ENCODE assay signal across 8 mouse cellular contexts in the genomic region with DNA sequence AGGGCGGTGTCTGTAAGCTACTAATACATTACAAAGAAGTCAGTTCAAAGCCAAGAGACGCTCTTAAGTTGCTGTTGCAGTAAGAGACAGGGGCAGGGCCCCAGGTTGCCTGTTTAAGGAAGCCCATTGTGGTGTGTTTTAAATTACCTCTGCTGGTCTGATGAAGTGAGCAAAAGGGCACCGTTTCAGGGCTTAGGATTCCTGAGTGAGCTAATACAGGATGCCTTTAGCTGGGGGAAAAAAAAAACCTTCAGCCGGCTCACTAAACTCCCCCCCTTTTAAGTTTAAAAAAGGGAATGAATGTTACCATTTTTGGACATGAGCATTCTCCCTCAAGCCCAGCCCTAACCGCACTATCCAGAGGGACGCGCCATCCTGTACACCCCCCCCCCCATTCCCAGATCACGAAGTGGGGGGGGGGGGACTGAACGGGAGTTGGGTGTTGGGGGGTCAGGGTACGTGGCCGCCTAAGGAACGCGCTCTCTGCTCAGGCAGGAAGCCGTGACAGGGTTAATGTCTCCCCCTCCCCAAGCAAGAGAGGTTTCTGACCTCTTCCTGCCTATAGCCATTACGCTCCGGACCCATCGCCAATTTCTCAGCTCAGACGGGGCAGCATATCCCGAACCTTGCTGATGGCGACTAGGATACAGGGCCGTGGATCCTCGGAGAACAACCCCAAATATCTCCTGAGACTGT. TPM values are rescaled to one million over a fixed set of nuclear protein-coding genes. Genes with fewer than 3 reads are reported as not detected.
DNase-seq lines count a peak whose midpoint lies in the region; ATAC-seq and TF ChIP-seq lines count a peak whose summit lies in the region.

No protein-coding gene starts in this region.

- no peaks in the 10 kb centered on the region for H3K9me3 ChIP-seq in hindbrain, embryonic 15.5 days
- no peaks in the 10 kb centered on the region for H3K9me3 ChIP-seq in midbrain, embryonic 15.5 days

- TF ChIP-seq POLR2A in bone marrow macrophage, adult 2 months (IDR thresholded peaks at IDR 0.05; ENCODE audit: borderline replicate concordance, low read depth, low read length), result no peak

- H3K27me3 ChIP-seq in hindbrain, embryonic 15.5 days, result no peaks in the 10 kb centered on the region
- H3K27me3 ChIP-seq in midbrain, embryonic 15.5 days (replicated peaks), result no peaks in the 10 kb centered on the region

- 0 out of 2 replicates have a peak, but pooled peaks have one; percentile 0 for ATAC-seq in hindbrain, embryonic 15.5 days (ENCODE audit: low FRiP score, low read depth)
- no peak for ATAC-seq in midbrain, embryonic 15.5 days (replicated peaks)
- no peak for ATAC-seq in megakaryocyte-erythroid progenitor cell, adult 5-6 weeks (replicated peaks; ENCODE audit: low FRiP score, low TSS enrichment, poor library complexity, severe bottlenecking)

- peak overlapping the region; percentile 84 for H3K4me3 ChIP-seq in left cerebral cortex, adult 2 months
- peak overlapping the region; percentile 83 for H3K4me3 ChIP-seq in bone marrow macrophage, adult 2 months (ENCODE audit: insufficient read depth, low read length)
- peak overlapping the region; percentile 74 for H3K4me3 ChIP-seq in hindbrain, embryonic 15.5 days
- H3K4me3 ChIP-seq in midbrain, embryonic 15.5 days, result peak overlapping the region; percentile 82

- peak overlapping the region; percentile 71 for H3K4me2 ChIP-seq in hindbrain, embryonic 15.5 days
- H3K4me2 ChIP-seq in midbrain, embryonic 15.5 days, result peak overlapping the region; percentile 89

- WGBS in hindbrain, embryonic 15.5 days, result under 1% methylated on average over 22 of the region's 22 CpGs
- 1% methylated on average over 22 of the region's 22 CpGs for WGBS in midbrain, embryonic 15.5 days

- H3K4me1 ChIP-seq in bone marrow macrophage, adult 2 months (ENCODE audit: control insufficient read depth, insufficient read depth, low read length), result peaks cover 17% of the 10 kb centered on the region
- H3K4me1 ChIP-seq in hindbrain, embryonic 15.5 days (replicated peaks), result peaks cover 26% of the 10 kb centered on the region
- peaks cover 22% of the 10 kb centered on the region for H3K4me1 ChIP-seq in midbrain, embryonic 15.5 days

- intact Hi-C loops in left cerebral cortex, adult 2 months (cut with DNase I), result loop anchor here (2.0 to 5.0 kb wide), 5 partner anchors 60 to 129 kb away; no protein-coding TSS in a partner anchor

- TF ChIP-seq CTCF in left cerebral cortex, adult 2 months (IDR thresholded peaks at IDR 0.05), result no peak
- no peak for TF ChIP-seq CTCF in bone marrow macrophage, adult 2 months (IDR thresholded peaks at IDR 0.05; ENCODE audit: low read depth, low read length)

- no peak for DNase-seq in left cerebral cortex, adult 2 months (ENCODE audit: extremely low spot score in 1 of 2, low spot score in 2 of 2)
- DNase-seq in left cerebral cortex, adult 11 months (ENCODE audit: low spot score), result no peak
- DNase-seq in ovary, postnatal 14 days (ENCODE audit: low spot score), result no peak
- no peak for DNase-seq in urinary bladder, adult 18-20 months (ENCODE audit: low spot score in 2 of 2)

- peak overlapping the region; percentile 85 for H3K9ac ChIP-seq in hindbrain, embryonic 15.5 days
- peak overlapping the region; percentile 69 for H3K9ac ChIP-seq in midbrain, embryonic 15.5 days

- no peaks in the 10 kb centered on the region for H3K36me3 ChIP-seq in hindbrain, embryonic 15.5 days
- no peaks in the 10 kb centered on the region for H3K36me3 ChIP-seq in midbrain, embryonic 15.5 days (replicated peaks)

- peak overlapping the region; percentile 87 for H3K27ac ChIP-seq in left cerebral cortex, adult 2 months
- no peak overlapping the region for H3K27ac ChIP-seq in bone marrow macrophage, adult 2 months (ENCODE audit: insufficient read depth, low read depth, low read length)
- H3K27ac ChIP-seq in hindbrain, embryonic 15.5 days (replicated peaks), result peak overlapping the region; percentile 87
- H3K27ac ChIP-seq in midbrain, embryonic 15.5 days, result peak overlapping the region; percentile 83

RNA-seq across cellular contexts. Expression of gene Actn1, which starts 1.5 kb away (rescaled TPM):
- 100 to 1,000 TPM; 125 to 130 TPM for total RNA-seq in left cerebral cortex, adult 2 months (2021)
- 60.2 and 62.4 TPM in 2 replicates for polyA plus RNA-seq in bone marrow macrophage, adult 2 months (2012; ENCODE audit: insufficient read depth, insufficient read length, missing spikeins)
- polyA plus RNA-seq in hindbrain, embryonic 15.5 days (2015; fragmentation: Nextera tagmentation; extraction: Ambion mirVana), result 8.1 and 9.7 TPM in 2 replicates
- 6.9 and 7.7 TPM in 2 replicates for polyA plus RNA-seq in midbrain, embryonic 15.5 days (2015; fragmentation: Nextera tagmentation; extraction: Ambion mirVana)
- total RNA-seq in megakaryocyte-erythroid progenitor cell, adult 5-6 weeks (2014; fragmentation: Nextera tagmentation), result 0.96 and 7.6 TPM in 2 replicates
- 4.9 and 7.2 TPM in 2 replicates for total RNA-seq in megakaryocyte-erythroid progenitor cell, adult 5-6 weeks (2017)
